Mouse (Mus musculus) ES-Bruce4 (cell line): ENCODE measurements around the gene Gm10959. TPM values are rescaled to one million over a fixed set of nuclear protein-coding genes. Genes with fewer than 3 reads are reported as not detected.

ENCODE experiments used
- H3K27ac ChIP-seq: 2 replicates; pipeline ENCODE4 v1.5.1; 2012; ENCODE audit warnings: low read length, inconsistent platforms; ENCODE audit not compliant: insufficient read depth
- H3K27me3 ChIP-seq: 2 replicates; pipeline ENCODE4 v1.6.1; 2012; ENCODE audit warnings: mild to moderate bottlenecking, low read length, inconsistent platforms; ENCODE audit not compliant: control insufficient read depth, poor library complexity, insufficient read depth, severe bottlenecking
- H3K36me3 ChIP-seq: 2 replicates; pipeline ENCODE4 v1.6.1; 2012; ENCODE audit warnings: inconsistent platforms, mild to moderate bottlenecking, low read length, moderate library complexity; ENCODE audit not compliant: control insufficient read depth, poor library complexity, insufficient read depth, severe bottlenecking
- H3K4me1 ChIP-seq: one replicate; pipeline ENCODE4 v1.8.1; 2011; ENCODE audit warnings: low read length; ENCODE audit not compliant: control insufficient read depth, insufficient read depth
- H3K4me3 ChIP-seq: 2 replicates; pipeline ENCODE4 v1.5.1; 2011; ENCODE audit warnings: low read depth, mild to moderate bottlenecking, low read length
- H3K9ac ChIP-seq: 2 replicates; pipeline ENCODE4 v1.6.1; 2012; ENCODE audit warnings: low read depth, mild to moderate bottlenecking, inconsistent platforms; ENCODE audit not compliant: poor library complexity, severe bottlenecking
- H3K9me3 ChIP-seq: replicated peaks from 2 replicates; pipeline ENCODE4 v1.6.1; 2012; ENCODE audit warnings: mild to moderate bottlenecking, low read length, inconsistent platforms; ENCODE audit not compliant: control insufficient read depth, poor library complexity, insufficient read depth, severe bottlenecking
- CTCF ChIP-seq: IDR thresholded peaks from one replicate; pipeline ENCODE4 v1.8.1; 2011; ENCODE audit warnings: low read depth, low read length
- EP300 ChIP-seq: IDR thresholded peaks from 2 replicates; pipeline ENCODE4 v1.6.1; 2011; ENCODE audit warnings: low read depth, low read length; ENCODE audit not compliant: insufficient read depth
- POLR2A ChIP-seq: IDR thresholded peaks from one replicate; pipeline ENCODE4 v1.8.1; 2011; ENCODE audit warnings: low read length; ENCODE audit not compliant: insufficient read depth
- polyA plus RNA-seq: library from polyadenylated mRNA; stranded (reverse); fragments of >200 nt; gene quantifications from 2 replicates; pipeline ENCODE4 v1.2.4, GENCODE M21; 2011; ENCODE audit warnings: low read depth; ENCODE audit not compliant: missing spikeins, insufficient read depth, insufficient read length

Gm10959 gene
- polyA plus RNA-seq, 1 experiment, result not detected

GRCm38 (mm10) chr3:122878705-122879315, 40.4 kb downstream of the Gm10959 start:
- TF ChIP-seq POLR2A (no peak), CTCF (no peak), EP300 (no peak)
- no peaks in the 10 kb centered on the region for H3K27me3 ChIP-seq
- no peaks in the 10 kb centered on the region for H3K4me1 ChIP-seq
- no peak overlapping the region for H3K9ac ChIP-seq
- H3K27ac ChIP-seq, result no peak overlapping the region
- no peaks in the 10 kb centered on the region for H3K9me3 ChIP-seq
- H3K4me3 ChIP-seq, result peak overlapping the region; percentile 26
- H3K36me3 ChIP-seq, result no peaks in the 10 kb centered on the region

DNA sequence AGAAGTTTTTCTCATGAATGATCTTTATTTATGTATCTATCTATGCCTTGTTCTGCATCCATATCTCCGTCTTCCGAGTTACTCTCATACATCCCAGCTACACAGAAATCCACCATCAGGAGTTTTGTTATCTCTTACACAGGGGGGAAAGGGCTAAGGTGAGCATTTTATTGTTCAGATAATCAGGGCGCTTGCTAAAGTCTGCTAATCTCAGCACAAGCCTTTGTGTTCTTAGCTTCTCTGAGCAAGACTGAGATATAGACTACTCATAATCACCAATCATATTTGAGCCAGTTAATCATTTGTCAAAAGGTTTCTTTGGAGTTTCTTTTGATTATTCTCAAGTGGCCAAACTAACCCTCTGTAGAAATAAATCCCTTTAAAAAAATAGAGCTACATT, 41.6 kb downstream of the Gm10959 start:
- H3K4me3 ChIP-seq, result no peak overlapping the region
- H3K9me3 ChIP-seq, result no peaks in the 10 kb centered on the region
- no peaks in the 10 kb centered on the region for H3K36me3 ChIP-seq
- H3K27me3 ChIP-seq, result no peaks in the 10 kb centered on the region
- TF ChIP-seq POLR2A (no peak), EP300 (no peak)
- H3K4me1 ChIP-seq, result no peaks in the 10 kb centered on the region
- no peak overlapping the region for H3K9ac ChIP-seq
- H3K27ac ChIP-seq, result no peak overlapping the region

- no peak overlapping the region for H3K9ac ChIP-seq
- H3K36me3 ChIP-seq, result no peaks in the 10 kb centered on the region
- no peaks in the 10 kb centered on the region for H3K27me3 ChIP-seq
- no peaks in the 10 kb centered on the region for H3K4me1 ChIP-seq
- H3K4me3 ChIP-seq, result no peak overlapping the region
- H3K9me3 ChIP-seq, result no peaks in the 10 kb centered on the region
- no peak overlapping the region for H3K27ac ChIP-seq
- TF ChIP-seq EP300, result no peak
- no peak for TF ChIP-seq CTCF
- no peak for TF ChIP-seq POLR2A
These were observed 42.3 kb downstream of the Gm10959 start for GRCm38 (mm10) chr3:122876870-122877269.

- TF ChIP-seq CTCF, result no peak
- no peak for TF ChIP-seq POLR2A
- no peak for TF ChIP-seq EP300
- Histone ChIP-seq H3K9me3 (no peaks in the 10 kb centered on the region), H3K4me3 (no peak overlapping the region), H3K27me3 (no peaks in the 10 kb centered on the region), H3K9ac (no peak overlapping the region), H3K36me3 (no peaks in the 10 kb centered on the region), H3K27ac (no peak overlapping the region), H3K4me1 (no peaks in the 10 kb centered on the region)
These were observed 47.6 kb downstream of the Gm10959 start for GRCm38 (mm10) chr3:122871596-122871995.

- H3K9ac ChIP-seq, result no peak overlapping the region
- no peaks in the 10 kb centered on the region for H3K4me1 ChIP-seq
- no peak overlapping the region for H3K27ac ChIP-seq
- no peaks in the 10 kb centered on the region for H3K27me3 ChIP-seq
- H3K36me3 ChIP-seq, result no peaks in the 10 kb centered on the region
- no peak for TF ChIP-seq EP300
- TF ChIP-seq POLR2A, result no peak
- no peak for TF ChIP-seq CTCF
- H3K4me3 ChIP-seq, result no peak overlapping the region
- H3K9me3 ChIP-seq, result no peaks in the 10 kb centered on the region
These were observed 50.9 kb downstream of the Gm10959 start for GRCm38 (mm10) chr3:122868270-122868669.

DNA sequence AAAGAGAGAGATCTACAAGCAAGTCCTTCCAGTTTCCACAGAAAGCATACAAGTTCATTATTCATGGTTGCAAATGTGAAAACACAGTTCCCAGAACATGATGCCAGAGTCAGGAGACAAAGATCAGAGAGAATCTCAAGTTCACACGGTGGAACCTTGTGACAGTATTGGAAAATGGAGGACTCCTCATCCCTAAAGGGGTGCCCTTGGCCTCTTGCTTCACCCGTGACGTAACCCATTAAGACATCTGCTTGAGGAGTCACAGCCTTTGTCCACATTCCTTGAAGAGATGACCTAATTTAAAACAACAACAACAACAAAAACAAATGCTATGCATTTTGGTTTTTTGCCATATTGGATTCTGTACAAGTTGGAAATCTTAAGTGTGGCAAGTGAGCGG, 54.1 kb downstream of the Gm10959 start:
- Histone ChIP-seq H3K9ac (no peak overlapping the region), H3K36me3 (no peaks in the 10 kb centered on the region), H3K4me3 (no peak overlapping the region), H3K27me3 (no peaks in the 10 kb centered on the region; the same call in 1 of the 2 replicates), H3K27ac (no peak overlapping the region), H3K9me3 (no peaks in the 10 kb centered on the region), H3K4me1 (no peaks in the 10 kb centered on the region)
- no peak for TF ChIP-seq CTCF
- no peak for TF ChIP-seq POLR2A
- no peak for TF ChIP-seq EP300

Other genes starting within 250 kb of the Gm10959 start
- 9.5 and 10.2 TPM in 2 replicates for gene Pde5a, start 190.4 kb downstream of the Gm10959 start, polyA plus RNA-seq
- not detected in 2 replicates for gene Fabp2, start 24.3 kb downstream of the Gm10959 start, polyA plus RNA-seq
- 96.2 and 101 TPM in 2 replicates for gene 1810037I17Rik, start 4.8 kb upstream of the Gm10959 start, polyA plus RNA-seq
- 19.5 and 19.6 TPM in 2 replicates for gene Usp53, start 65.2 kb upstream of the Gm10959 start, polyA plus RNA-seq
- not detected in 2 replicates for gene Myoz2, start 115.7 kb upstream of the Gm10959 start, polyA plus RNA-seq